Mouse (Mus musculus): ENCODE measurements around the gene Gm20388.

The Gm20388 gene

GRCm38 (mm10) chr8:120012927-120013326 is 102.3 kb downstream of the Gm20388 start:
- DNase-seq (ENCODE audit: low spot score), result no peak

- no peak for DNase-seq (ENCODE audit: low spot score)
Observed at GRCm38 (mm10) chr8:120014267-120015023, 103.8 kb downstream of the Gm20388 start.

GRCm38 (mm10) chr8:120015916-120016315 is 105.3 kb downstream of the Gm20388 start:
- no peak for DNase-seq (ENCODE audit: low spot score)

GRCm38 (mm10) chr8:120016424-120016823 is 105.8 kb downstream of the Gm20388 start:
- no peak for DNase-seq (ENCODE audit: low spot score)

- DNase-seq (ENCODE audit: low spot score), result no peak
Observed at GRCm38 (mm10) chr8:120017349-120017748, 106.7 kb downstream of the Gm20388 start.

- no peak for DNase-seq (ENCODE audit: low spot score)
Observed at GRCm38 (mm10) chr8:120017786-120018185, 107.1 kb downstream of the Gm20388 start.

- DNase-seq (ENCODE audit: low spot score), result no peak
Observed at GRCm38 (mm10) chr8:120018379-120018778, 107.7 kb downstream of the Gm20388 start.

- DNase-seq (ENCODE audit: low spot score), result no peak
Observed at GRCm38 (mm10) chr8:120019297-120019696, 108.7 kb downstream of the Gm20388 start.

GRCm38 (mm10) chr8:120020298-120020697 is 109.7 kb downstream of the Gm20388 start:
- no peak for DNase-seq (ENCODE audit: low spot score)

GRCm38 (mm10) chr8:120026199-120026598 is 115.6 kb downstream of the Gm20388 start:
- no peak for DNase-seq (ENCODE audit: low spot score)

GRCm38 (mm10) chr8:120026991-120027390 is 116.3 kb downstream of the Gm20388 start:
- no peak for DNase-seq (ENCODE audit: low spot score)

GRCm38 (mm10) chr8:120030447-120030846 is 119.8 kb downstream of the Gm20388 start:
- DNase-seq (ENCODE audit: low spot score), result no peak

GRCm38 (mm10) chr8:120032549-120033208 is 122.0 kb downstream of the Gm20388 start:
- DNase-seq (ENCODE audit: low spot score), result no peak

- DNase-seq (ENCODE audit: low spot score), result peak; percentile 66
Observed at GRCm38 (mm10) chr8:120034471-120034870, 123.8 kb downstream of the Gm20388 start.

- DNase-seq (ENCODE audit: low spot score), result no peak
Observed at GRCm38 (mm10) chr8:120036111-120036510, 125.5 kb downstream of the Gm20388 start.

- DNase-seq (ENCODE audit: low spot score), result no peak
Observed at GRCm38 (mm10) chr8:120036578-120036977, 125.9 kb downstream of the Gm20388 start.

GRCm38 (mm10) chr8:120037199-120037598 is 126.6 kb downstream of the Gm20388 start:
- no peak for DNase-seq (ENCODE audit: low spot score)

- DNase-seq (ENCODE audit: low spot score), result no peak
Observed at GRCm38 (mm10) chr8:120037611-120038010, 127.0 kb downstream of the Gm20388 start.

GRCm38 (mm10) chr8:120038741-120039140 is 128.1 kb downstream of the Gm20388 start:
- DNase-seq (ENCODE audit: low spot score), result no peak

GRCm38 (mm10) chr8:120039313-120039919 is 128.8 kb downstream of the Gm20388 start:
- no peak for DNase-seq (ENCODE audit: low spot score)

GRCm38 (mm10) chr8:120040861-120041260 is 130.2 kb downstream of the Gm20388 start:
- no peak for DNase-seq (ENCODE audit: low spot score)

- no peak for DNase-seq (ENCODE audit: low spot score)
Observed at GRCm38 (mm10) chr8:120042542-120043312, 132.1 kb downstream of the Gm20388 start.

All from retina, embryonic 14.5 days (tissue).